Mouse (Mus musculus) ES-E14 (cell line): Measurements from ENCODE around the gene Slc7a1.

Experiments used
- HCFC1 ChIP-seq: IDR thresholded peaks from 2 replicates; pipeline ENCODE4 v1.6.1; 2012; ENCODE audit warnings: low read length, inconsistent platforms, borderline replicate concordance; ENCODE audit not compliant: insufficient read depth
- MAFK ChIP-seq: IDR thresholded peaks from 2 replicates; pipeline ENCODE4 v1.6.1; 2014; ENCODE audit warnings: mild to moderate bottlenecking, low read depth, low read length, inconsistent platforms; ENCODE audit not compliant: insufficient read depth
- ZC3H11A ChIP-seq: IDR thresholded peaks from 2 replicates; pipeline ENCODE4 v1.6.1; 2012; ENCODE audit warnings: low read depth, mild to moderate bottlenecking, inconsistent platforms, low read length, borderline replicate concordance

DNA sequence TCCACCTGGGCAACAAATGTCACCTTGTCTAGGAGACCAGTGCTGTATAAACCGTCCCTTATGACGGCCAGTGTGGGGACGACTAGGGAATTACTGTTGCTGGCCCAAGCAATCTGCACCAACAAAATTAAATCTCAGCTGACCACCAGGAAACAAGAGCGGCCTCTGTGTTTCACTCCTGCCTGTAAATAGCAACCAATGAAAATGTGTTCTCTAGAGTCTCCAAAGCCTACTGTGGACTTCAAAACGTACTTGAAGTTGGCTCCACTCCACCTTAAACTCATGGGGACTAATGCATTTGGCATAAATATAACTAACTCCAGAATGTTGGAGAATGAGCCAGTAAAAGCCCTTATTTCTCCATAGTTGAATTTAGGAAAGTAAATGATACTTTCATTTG, 55.3 kb downstream of the Slc7a1 start:
- no peak for TF ChIP-seq MAFK
- TF ChIP-seq ZC3H11A, result no peak
- no peak for TF ChIP-seq HCFC1
